Comparison of ENCODE assay signal across 20 mouse cellular contexts in the genomic region with DNA sequence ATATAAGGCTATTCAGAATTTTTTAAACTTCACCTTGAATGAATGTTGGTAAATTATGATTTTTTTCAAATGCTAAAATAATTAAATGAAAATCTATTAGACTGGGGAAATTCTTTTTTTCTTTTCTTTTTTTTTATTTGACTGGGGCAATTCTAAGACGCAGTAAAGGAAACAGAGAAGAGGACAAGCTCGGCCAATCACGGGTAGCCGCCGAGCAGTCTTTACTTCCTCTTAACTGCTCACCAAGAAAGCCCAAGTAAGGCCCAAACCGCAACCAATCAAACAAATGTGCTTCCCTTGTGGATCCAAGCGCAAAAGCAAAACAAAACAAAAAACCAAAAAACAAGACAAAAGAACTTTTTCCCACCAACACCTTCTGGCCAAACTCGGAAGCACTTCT. TPM values are rescaled to one million over a fixed set of nuclear protein-coding genes. Genes with fewer than 3 reads are reported as not detected.
A peak's percentile ranks its signal among the peaks of the same experiment; 100 is the strongest.
DNase-seq lines count a peak whose midpoint lies in the region; ATAC-seq lines count a peak whose summit lies in the region.
"Had no signal": no experiment of that assay in that cellular context is flagged by ENCODE, and none has a peak within 500 bp of the region (broad histone marks: within the 10 kb centered on the region; RNA-seq: fewer than 3 reads in every experiment).

No protein-coding gene starts in this region.

- no peak overlapping the region for H3K4me3 ChIP-seq in heart, embryonic 10.5 days
- H3K4me3 ChIP-seq in macrophage (ENCODE audit: inconsistent target): no peak overlapping the region
- no peak overlapping the region for H3K4me3 ChIP-seq in midbrain, embryonic 16.5 days (ENCODE audit: low read depth, low read length)
- H3K4me3 ChIP-seq in hindbrain, embryonic 16.5 days (ENCODE audit: low read length): no peak overlapping the region
- H3K4me3 ChIP-seq: limb, embryonic 13.5 days; midbrain, embryonic 13.5 days had no signal

- peaks cover 6% of the 10 kb centered on the region for H3K79me2 ChIP-seq in macrophage (ENCODE audit: inconsistent target)

- H3K9ac ChIP-seq in midbrain, embryonic 16.5 days (ENCODE audit: low read depth, low read length): no peak overlapping the region
- no peak overlapping the region for H3K9ac ChIP-seq in hindbrain, embryonic 16.5 days (ENCODE audit: low read depth, low read length)
- H3K9ac ChIP-seq: limb, embryonic 13.5 days; midbrain, embryonic 13.5 days had no signal

- WGBS in heart, embryonic 10.5 days: 85% methylated on average over 8 of the region's 8 CpGs
- whole genome bisulfite sequencing in macrophage (ENCODE audit: missing documents): 2% methylated on average over 8 of the region's 8 CpGs
- WGBS in midbrain, embryonic 16.5 days: 91% methylated on average over 8 of the region's 8 CpGs
- WGBS in hindbrain, embryonic 16.5 days: 85% methylated on average over 8 of the region's 8 CpGs

- no peaks in the 10 kb centered on the region for H3K27me3 ChIP-seq in heart, embryonic 10.5 days (ENCODE audit: insufficient read depth, poor library complexity, severe bottlenecking)
- H3K27me3 ChIP-seq in midbrain, embryonic 16.5 days (ENCODE audit: control insufficient read depth, insufficient read depth, low read depth, low read length): no peaks in the 10 kb centered on the region
- H3K27me3 ChIP-seq in hindbrain, embryonic 16.5 days (replicated peaks; ENCODE audit: control insufficient read depth, insufficient read depth, low read length): no peaks in the 10 kb centered on the region; the same call in 1 of the 2 replicates
- H3K27me3 ChIP-seq: limb, embryonic 13.5 days; midbrain, embryonic 13.5 days had no signal

- H3K4me1 ChIP-seq in heart, embryonic 10.5 days: 0 out of 2 replicates have a peak, but pooled peaks cover 3% of the 10 kb centered on the region
- peaks cover 7% of the 10 kb centered on the region; the same call in 1 of the 2 replicates for H3K4me1 ChIP-seq in midbrain, embryonic 16.5 days (ENCODE audit: control insufficient read depth, insufficient read depth, low read length)
- peaks cover 6% of the 10 kb centered on the region; the same call in 1 of the 2 replicates for H3K4me1 ChIP-seq in hindbrain, embryonic 16.5 days (ENCODE audit: control insufficient read depth, insufficient read depth, low read depth, low read length)

- no peaks in the 10 kb centered on the region for H3K36me3 ChIP-seq in heart, embryonic 10.5 days
- H3K36me3 ChIP-seq in macrophage (ENCODE audit: inconsistent target): no peaks in the 10 kb centered on the region
- no peaks in the 10 kb centered on the region for H3K36me3 ChIP-seq in midbrain, embryonic 16.5 days (ENCODE audit: control insufficient read depth, insufficient read depth, low read length)
- H3K36me3 ChIP-seq in hindbrain, embryonic 16.5 days (ENCODE audit: control insufficient read depth, insufficient read depth, low read length): no peaks in the 10 kb centered on the region
- H3K36me3 ChIP-seq: G1E; limb, embryonic 13.5 days; midbrain, embryonic 13.5 days had no signal

- no peak for ATAC-seq in midbrain, embryonic 16.5 days
- no peak for ATAC-seq in hindbrain, embryonic 16.5 days
- ATAC-seq: hindbrain, postnatal 0 days; midbrain, embryonic 13.5 days had no signal

- no peak overlapping the region for H3K4me2 ChIP-seq in midbrain, embryonic 16.5 days (ENCODE audit: low read length)
- H3K4me2 ChIP-seq in hindbrain, embryonic 16.5 days (ENCODE audit: low read length): no peak overlapping the region
- H3K4me2 ChIP-seq: heart, embryonic 11.5 days; limb, embryonic 13.5 days; midbrain, embryonic 13.5 days had no signal

- no peak overlapping the region for H3K27ac ChIP-seq in heart, embryonic 10.5 days
- peak overlapping the region; percentile 42 for H3K27ac ChIP-seq in macrophage
- no peak overlapping the region for H3K27ac ChIP-seq in midbrain, embryonic 16.5 days (ENCODE audit: low read length)
- H3K27ac ChIP-seq in hindbrain, embryonic 16.5 days (ENCODE audit: low read depth, low read length): no peak overlapping the region
- H3K27ac ChIP-seq: hindbrain, postnatal 0 days; limb, embryonic 13.5 days; midbrain, embryonic 13.5 days had no signal

- peak; percentile 91 for DNase-seq in heart, adult 11 months
- no peak for DNase-seq in heart, embryonic 10.5 days (ENCODE audit: low spot score)
- DNase-seq in 416B (ENCODE audit: low read depth) (peak; percentile 74), R1 (ENCODE audit: low read depth, low spot score) (peak; percentile 47)
- DNase-seq in cerebellum, adult 11 months: no peak
- DNase-seq: adrenal gland, postnatal 14 days; cerebellum, adult 9-10 months; gastrocnemius, postnatal 10 days; heart, postnatal 14 days; kidney, adult 2 months; kidney, postnatal 14 days; lung, postnatal 14 days had no signal

- no peaks in the 10 kb centered on the region for H3K9me3 ChIP-seq in heart, embryonic 10.5 days
- no peaks in the 10 kb centered on the region for H3K9me3 ChIP-seq in midbrain, embryonic 16.5 days (replicated peaks; ENCODE audit: control insufficient read depth, low read length, poor library complexity, severe bottlenecking)
- no peaks in the 10 kb centered on the region for H3K9me3 ChIP-seq in hindbrain, embryonic 16.5 days (ENCODE audit: control insufficient read depth, low read length)
- H3K9me3 ChIP-seq: G1E; limb, embryonic 13.5 days; midbrain, embryonic 13.5 days had no signal

RNA-seq across cellular contexts. Expression of a gene that starts 4.4 kb away (rescaled TPM):
- 3.8 and 4.0 TPM in 2 replicates for polyA plus RNA-seq in heart, embryonic 10.5 days (2016; fragmentation: Nextera tagmentation; extraction: Ambion mirVana)
- total RNA-seq in macrophage (2018; cell fraction: chromatin; rRNA removed): 100 to 1,000 TPM; 160 to 988 (median 534) TPM
- 100 to 1,000 TPM in 17 of 26 experiments, 10 to 100 TPM in 9; 73.1 to 408 (median 193) TPM for total RNA-seq in macrophage (2018; cell fraction: cytosol; rRNA removed)
- 100 to 1,000 TPM; 133 to 726 (median 483) TPM for total RNA-seq in macrophage (2018; cell fraction: nucleus; rRNA removed)
- polyA plus RNA-seq in macrophage (2018): 54.8 to 145 TPM (median 63.2 TPM) in 3 replicates
- polyA plus RNA-seq in midbrain, embryonic 16.5 days (2015; fragmentation: Nextera tagmentation; extraction: Ambion mirVana): 2.4 and 3.1 TPM in 2 replicates
- 3.3 TPM in 2 replicates for polyA plus RNA-seq in hindbrain, embryonic 16.5 days (2015; fragmentation: Nextera tagmentation; extraction: Ambion mirVana)

RNA-seq across cellular contexts. Expression of a gene that starts 25.3 kb away (rescaled TPM):
- 16.3 and 23.2 TPM in 2 replicates for polyA plus RNA-seq in heart, embryonic 10.5 days (2016; fragmentation: Nextera tagmentation; extraction: Ambion mirVana)
- 1 to 10 TPM in 13 of 26 experiments, under 1 TPM in 4, not detected in 9; 0.81 to 6.5 (median 2.3) TPM for total RNA-seq in macrophage (2018; cell fraction: chromatin; rRNA removed)
- total RNA-seq in macrophage (2018; cell fraction: cytosol; rRNA removed): 10 to 100 TPM in 2 of 26 experiments, 1 to 10 TPM in 24; 4.4 to 22.0 (median 5.7) TPM
- 1 to 10 TPM in 24 of 26 experiments, under 1 TPM in 1, not detected in 1; 0.60 to 7.3 (median 2.6) TPM for total RNA-seq in macrophage (2018; cell fraction: nucleus; rRNA removed)
- 0.82 to 5.0 TPM (median 4.7 TPM) in 3 replicates for polyA plus RNA-seq in macrophage (2018)
- 10.1 and 15.6 TPM in 2 replicates for polyA plus RNA-seq in midbrain, embryonic 16.5 days (2015; fragmentation: Nextera tagmentation; extraction: Ambion mirVana)
- polyA plus RNA-seq in hindbrain, embryonic 16.5 days (2015; fragmentation: Nextera tagmentation; extraction: Ambion mirVana): 12.5 TPM in 2 replicates

RNA-seq across cellular contexts. Expression of a gene that starts 25.6 kb away (rescaled TPM):
- 34.9 and 40.9 TPM in 2 replicates for polyA plus RNA-seq in heart, embryonic 10.5 days (2016; fragmentation: Nextera tagmentation; extraction: Ambion mirVana)
- 10 to 100 TPM; 13.3 to 52.2 (median 26.9) TPM for total RNA-seq in macrophage (2018; cell fraction: chromatin; rRNA removed)
- 10 to 100 TPM; 26.0 to 49.3 (median 34.1) TPM for total RNA-seq in macrophage (2018; cell fraction: cytosol; rRNA removed)
- total RNA-seq in macrophage (2018; cell fraction: nucleus; rRNA removed): 10 to 100 TPM; 15.4 to 55.4 (median 33.6) TPM
- 31.6 to 53.7 TPM (median 31.7 TPM) in 3 replicates for polyA plus RNA-seq in macrophage (2018)
- polyA plus RNA-seq in midbrain, embryonic 16.5 days (2015; fragmentation: Nextera tagmentation; extraction: Ambion mirVana): 28.6 and 31.9 TPM in 2 replicates
- polyA plus RNA-seq in hindbrain, embryonic 16.5 days (2015; fragmentation: Nextera tagmentation; extraction: Ambion mirVana): 28.8 and 31.5 TPM in 2 replicates

RNA-seq across cellular contexts. Expression of a gene that starts 35.2 kb away (rescaled TPM):
- polyA plus RNA-seq in heart, embryonic 10.5 days (2016; fragmentation: Nextera tagmentation; extraction: Ambion mirVana): 439 and 487 TPM in 2 replicates
- total RNA-seq in macrophage (2018; cell fraction: chromatin; rRNA removed): 10 to 100 TPM in 1 of 26 experiments, 1 to 10 TPM in 13, not detected in 12; 1.5 to 13.8 (median 2.8) TPM
- total RNA-seq in macrophage (2018; cell fraction: cytosol; rRNA removed): 10 to 100 TPM; 48.6 to 76.5 (median 60.9) TPM
- 10 to 100 TPM in 9 of 26 experiments, 1 to 10 TPM in 17; 4.2 to 18.1 (median 7.5) TPM for total RNA-seq in macrophage (2018; cell fraction: nucleus; rRNA removed)
- 20.0 to 125 TPM (median 65.2 TPM) in 3 replicates for polyA plus RNA-seq in macrophage (2018)
- 311 and 351 TPM in 2 replicates for polyA plus RNA-seq in midbrain, embryonic 16.5 days (2015; fragmentation: Nextera tagmentation; extraction: Ambion mirVana)
- polyA plus RNA-seq in hindbrain, embryonic 16.5 days (2015; fragmentation: Nextera tagmentation; extraction: Ambion mirVana): 369 and 426 TPM in 2 replicates

Comparison
In these comparisons a context has a peak if more than half of its experiments do, and no peak if none do; other contexts are left out.
1. DNase-seq: peak in heart, adult 11 months (single experiment), 416B (single experiment) and R1 (single experiment); none in heart, embryonic 10.5 days (single experiment) and cerebellum, adult 11 months (single experiment).
2. RNA of a gene that starts 4.4 kb away (polyA plus RNA-seq): 54.8 to 145 TPM in macrophage; 3.8 to 4.0 TPM in heart, embryonic 10.5 days, 3.3 TPM in hindbrain, embryonic 16.5 days and 2.4 to 3.1 TPM in midbrain, embryonic 16.5 days; every median in the first group is over 10 times any median in the second.